Mouse (Mus musculus): ENCODE measurements around the gene Tyro3. TPM values are rescaled to one million over a fixed set of nuclear protein-coding genes. Genes with fewer than 3 reads are reported as not detected.

Gene Tyro3
- polyA plus RNA-seq, 2 experiments from 2014 or later, result 1.6 to 3.2 TPM

DNA sequence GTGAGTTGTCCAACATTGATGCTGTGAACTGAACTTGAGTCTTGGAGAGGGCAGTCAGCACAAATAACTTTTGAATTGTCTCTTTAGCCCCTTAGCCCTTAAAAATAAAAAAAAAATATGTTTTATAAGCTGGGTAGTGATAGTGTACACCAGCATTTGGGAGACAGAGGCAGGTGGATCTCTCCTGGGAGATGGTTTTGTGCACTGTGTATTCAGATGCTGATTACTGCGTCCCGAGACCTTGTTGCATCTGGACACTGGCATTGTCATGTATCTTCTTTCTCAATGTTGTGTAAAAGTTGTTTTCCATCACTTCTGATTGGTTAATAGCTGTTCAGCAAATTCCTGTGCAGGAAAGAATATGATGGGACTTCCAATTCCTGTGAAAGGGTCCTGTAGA lies 59.8 kb downstream of the Tyro3 start:
- no peak for ATAC-seq

DNA sequence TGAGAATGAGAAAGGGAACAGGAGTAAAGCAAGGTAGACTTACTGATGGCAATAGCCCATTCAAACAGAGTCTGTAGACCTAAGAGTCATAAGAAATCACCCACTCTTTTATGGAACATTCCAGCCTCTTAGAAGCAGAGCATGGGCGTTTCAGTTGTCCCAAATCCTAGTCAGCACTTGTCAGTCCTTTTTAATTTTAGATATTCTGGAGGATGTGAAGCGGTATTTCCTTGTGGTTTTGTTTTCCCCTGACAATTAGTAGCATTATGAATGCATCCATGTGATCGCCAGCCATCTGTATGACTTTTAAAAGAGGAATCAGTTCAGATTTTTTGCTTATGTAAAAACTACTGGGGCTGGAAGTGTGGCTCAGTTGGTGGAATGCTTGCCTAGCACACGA lies 67.0 kb downstream of the Tyro3 start:
- no peak for ATAC-seq

Other genes with a start within 250 kb of the Tyro3 start
- 10 to 100 TPM; 39.2 to 40.2 TPM for gene Nusap1, start 179.4 kb upstream of the Tyro3 start, polyA plus RNA-seq (2017; shearing (Covaris generic))
- gene Oip5, start 179.3 kb upstream of the Tyro3 start, polyA plus RNA-seq (2017; shearing (Covaris generic)), result 10 to 100 TPM in 1 of 2 experiments, 1 to 10 TPM in 1; 7.9 to 10.1 TPM
- 10 to 100 TPM; 24.0 to 29.3 TPM for gene Ndufaf1, start 134.9 kb upstream of the Tyro3 start, polyA plus RNA-seq (2017; shearing (Covaris generic))
- gene Rtf1, start 122.7 kb upstream of the Tyro3 start, polyA plus RNA-seq (2017; shearing (Covaris generic)), result 10 to 100 TPM; 32.4 to 44.1 TPM
- under 1 TPM in 1 of 2 experiments, not detected in 1; 0.61 TPM for gene Itpka, start 55.4 kb upstream of the Tyro3 start, polyA plus RNA-seq (2017; shearing (Covaris generic))
- gene Ltk, start 37.3 kb upstream of the Tyro3 start, polyA plus RNA-seq (2017; shearing (Covaris generic)), result not detected
- 10 to 100 TPM in 1 of 2 experiments, 1 to 10 TPM in 1; 10.0 to 18.1 TPM for gene Rpap1, start 10.2 kb upstream of the Tyro3 start, polyA plus RNA-seq (2017; shearing (Covaris generic))
- gene Mga, start 99.5 kb downstream of the Tyro3 start, polyA plus RNA-seq (2017; shearing (Covaris generic)), result 10 to 100 TPM; 30.4 to 32.7 TPM
- 1 to 10 TPM; 1.2 to 1.5 TPM for gene Mapkbp1, start 175.0 kb downstream of the Tyro3 start, polyA plus RNA-seq (2017; shearing (Covaris generic))
- 10 to 100 TPM; 19.2 to 24.2 TPM for gene Jmjd7, start 229.8 kb downstream of the Tyro3 start, polyA plus RNA-seq (2017; shearing (Covaris generic))
- 1 to 10 TPM in 1 of 2 experiments, under 1 TPM in 1; 0.93 to 2.2 TPM for gene Gm28042, start 229.8 kb downstream of the Tyro3 start, polyA plus RNA-seq (2017; shearing (Covaris generic))
- gene Pla2g4b, start 235.7 kb downstream of the Tyro3 start, polyA plus RNA-seq (2017; shearing (Covaris generic)), result 1 to 10 TPM; 1.7 to 2.3 TPM